Mouse (Mus musculus) G1E (cell line): ENCODE data around the gene Mecr. TPM values are rescaled to one million over a fixed set of nuclear protein-coding genes. Genes with fewer than 3 reads are reported as not detected.

Source experiments
- ATAC-seq: 2 replicates; pipeline ENCODE4 v1.8.0; 2016; ENCODE audit warnings: mild to moderate bottlenecking; ENCODE audit not compliant: insufficient number of reproducible peaks, poor library complexity, low FRiP score, severe bottlenecking; ENCODE audit errors: extremely low read depth
- DNase-seq: peaks from one replicate; pipeline ENCODE4 v3.0.0; 2012; ENCODE audit warnings: low spot score
- H3K27me3 ChIP-seq: 2 replicates; pipeline ENCODE4 v1.6.1; 2012; ENCODE audit warnings: mild to moderate bottlenecking, low read length, inconsistent platforms; ENCODE audit not compliant: insufficient read depth
- H3K36me3 ChIP-seq: replicated peaks from 2 replicates; pipeline ENCODE3; 2012; ENCODE audit warnings: mild to moderate bottlenecking, inconsistent platforms
- H3K4me1 ChIP-seq: 2 replicates; pipeline ENCODE4 v1.6.1; 2012; ENCODE audit warnings: low read depth, low read length, inconsistent platforms, mixed read lengths; ENCODE audit not compliant: insufficient read depth
- H3K4me3 ChIP-seq: 2 replicates; pipeline ENCODE4 v1.5.1; 2012; ENCODE audit warnings: low read depth, mild to moderate bottlenecking, inconsistent platforms, low read length, moderate library complexity, mixed read lengths
- H3K9me3 ChIP-seq: replicated peaks from 2 replicates; pipeline ENCODE4 v1.6.1; 2012; ENCODE audit warnings: inconsistent platforms
- CTCF ChIP-seq: IDR thresholded peaks from 2 replicates; pipeline ENCODE4 v1.5.1; 2012; ENCODE audit warnings: low read depth, low read length, inconsistent platforms, mixed read lengths
- GATA1 ChIP-seq: IDR thresholded peaks from 2 replicates; pipeline ENCODE4 v1.6.1; 2012; ENCODE audit warnings: borderline replicate concordance, low read length, inconsistent platforms, mixed read lengths
- GATA2 ChIP-seq: IDR thresholded peaks from 2 replicates; pipeline ENCODE4 v1.6.1; 2012; ENCODE audit warnings: low read depth, low read length, inconsistent platforms, borderline replicate concordance
- POLR2AphosphoS5 ChIP-seq: IDR thresholded peaks from 2 replicates; pipeline ENCODE4 v1.6.1; 2012; ENCODE audit warnings: low read depth, low read length, inconsistent platforms; ENCODE audit not compliant: insufficient replicate concordance
- TAL1 ChIP-seq: conservative IDR thresholded peaks from 2 replicates; pipeline ENCODE4 v1.6.1; 2012; ENCODE audit warnings: low read depth, low read length, inconsistent platforms, mixed read lengths
- polyA plus RNA-seq: library from polyadenylated mRNA; stranded (reverse); fragments of >175 nt; gene quantifications from 2 replicates; pipeline ENCODE4 v1.2.3, GENCODE M21; 2012
- total RNA-seq, 2 experiments: library from RNA; stranded (forward) in 1 of 2; stranded (reverse) in 1 of 2; fragments of 200-1000 nt in 1 of 2; fragments of >200 nt in 1 of 2; fragmentation: Nextera tagmentation in 1 of 2; gene quantifications; 2 replicates each; pipeline ENCODE4 v1.2.3; 2014 to 2017

Gene Mecr
- total and polyA plus RNA-seq, 3 experiments = 32.3 to 50.6 (median 38.0) TPM

DNA sequence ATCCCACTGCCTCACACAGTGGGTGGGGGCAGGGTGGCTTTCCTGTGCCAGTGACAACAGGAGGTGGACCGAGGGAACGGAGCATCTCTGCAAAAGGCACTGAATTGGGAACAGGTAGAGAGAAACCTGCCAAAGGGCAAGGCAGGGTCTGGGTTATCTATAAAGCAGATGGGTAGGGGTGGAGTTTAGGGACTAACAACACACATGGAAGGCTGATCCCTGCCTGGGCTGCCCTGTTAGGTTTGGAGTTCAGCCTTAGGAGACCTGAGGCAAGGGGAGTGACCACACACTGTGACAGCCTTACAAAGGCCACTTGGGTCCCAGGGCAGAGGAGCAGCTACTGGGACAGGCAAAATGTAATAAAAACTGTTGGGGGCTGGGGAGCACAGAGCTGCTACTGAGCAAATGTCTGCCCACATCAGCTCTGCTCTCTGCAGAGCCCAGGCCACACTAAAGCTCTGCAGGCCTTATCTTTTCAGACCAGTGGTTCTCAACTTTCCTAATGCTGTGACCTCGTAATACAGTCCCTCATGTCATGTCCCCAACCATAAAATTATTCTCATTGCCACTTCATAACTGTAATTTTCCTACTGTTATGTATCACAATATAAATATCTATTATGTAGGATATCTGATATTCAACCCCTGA, 10.4 kb upstream of the Mecr start:
- peak; percentile 37 for DNase-seq
- H3K4me3 ChIP-seq = peak overlapping the region; percentile 59; the same call in 1 of the 2 replicates
- TF ChIP-seq TAL1 (peak; percentile 66), POLR2AphosphoS5 (no peak), GATA2 (no peak)
- H3K9me3 ChIP-seq = no peaks in the 10 kb centered on the region
- peak; percentile 23; the same call in 1 of the 2 replicates for ATAC-seq
- H3K36me3 ChIP-seq = peaks cover 33% of the 10 kb centered on the region
- H3K4me1 ChIP-seq = peaks cover 95% of the 10 kb centered on the region
- H3K27me3 ChIP-seq = no peaks in the 10 kb centered on the region

DNA sequence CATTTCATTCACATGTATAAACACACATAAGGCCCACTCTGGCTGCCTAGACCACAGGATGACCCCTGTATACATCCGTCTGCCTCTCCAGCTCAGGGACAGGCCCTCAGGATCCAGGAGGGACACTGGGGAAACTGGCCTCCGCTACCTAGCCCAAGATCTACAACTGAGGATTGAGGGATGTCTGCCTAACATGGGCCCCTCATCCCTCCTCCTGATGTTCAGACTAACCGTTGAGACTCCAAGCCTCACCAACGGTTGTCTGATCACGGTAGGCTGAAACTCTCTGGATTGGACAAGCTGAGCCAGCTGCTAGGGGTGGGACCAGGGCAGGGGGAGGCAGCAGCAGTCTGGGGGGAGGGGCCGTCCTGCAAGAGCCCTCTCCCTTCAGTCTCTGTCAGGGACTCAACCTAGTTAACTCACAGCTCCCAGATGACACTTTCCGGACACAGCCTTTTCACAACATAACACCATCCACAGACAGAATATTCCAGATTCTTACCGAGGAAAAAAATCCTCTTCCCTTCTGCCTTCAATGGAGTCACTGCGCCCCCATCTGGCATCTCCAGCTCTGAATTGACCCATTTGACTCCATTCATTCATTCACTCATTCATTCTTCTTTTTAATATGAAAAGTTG, 9.2 kb upstream of the Mecr start:
- no peak for TF ChIP-seq GATA2
- TF ChIP-seq GATA1 = no peak
- no peak for TF ChIP-seq POLR2AphosphoS5
- no peak for TF ChIP-seq CTCF
- Histone ChIP-seq H3K9me3 (no peaks in the 10 kb centered on the region), H3K27me3 (no peaks in the 10 kb centered on the region), H3K4me3 (peak overlapping the region; percentile 65), H3K36me3 (peaks cover 32% of the 10 kb centered on the region), H3K4me1 (peaks cover 92% of the 10 kb centered on the region)
- peak; percentile 55 for ATAC-seq
- peak; percentile 88 for DNase-seq

DNA sequence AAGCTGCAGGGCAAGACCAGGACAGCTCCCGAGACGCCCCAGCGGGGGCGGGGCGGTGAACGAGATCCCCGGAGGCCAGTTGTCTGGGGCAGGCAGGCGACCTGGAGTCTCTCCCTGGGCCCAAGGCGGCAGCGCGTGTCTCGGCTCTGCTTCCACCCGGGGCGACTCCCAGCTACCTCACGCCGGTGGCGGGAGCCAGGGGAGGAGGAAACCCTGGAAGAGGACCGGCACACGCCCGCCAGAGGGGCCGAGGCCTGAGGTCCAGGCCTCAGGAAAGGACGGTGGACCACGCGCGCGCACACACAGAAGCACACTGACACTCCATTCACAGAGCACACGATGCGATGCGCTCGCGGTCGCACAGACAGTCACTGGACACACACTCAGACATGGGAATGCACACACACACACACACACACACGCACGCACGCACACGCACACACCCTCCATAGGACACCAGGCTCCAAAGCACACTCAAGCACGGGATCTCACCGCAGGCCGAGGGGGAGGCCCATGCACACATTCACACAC, 6.9 kb upstream of the Mecr start:
- ATAC-seq (no peak), DNase-seq (peak; percentile 72)
- Histone ChIP-seq H3K27me3 (peaks cover 15% of the 10 kb centered on the region), H3K9me3 (no peaks in the 10 kb centered on the region), H3K36me3 (peaks cover 12% of the 10 kb centered on the region), H3K4me1 (peaks cover 69% of the 10 kb centered on the region), H3K4me3 (peak overlapping the region; percentile 95)
- TF ChIP-seq POLR2AphosphoS5 (no peak), GATA2 (no peak), GATA1 (no peak), TAL1 (no peak), CTCF (no peak)

DNA sequence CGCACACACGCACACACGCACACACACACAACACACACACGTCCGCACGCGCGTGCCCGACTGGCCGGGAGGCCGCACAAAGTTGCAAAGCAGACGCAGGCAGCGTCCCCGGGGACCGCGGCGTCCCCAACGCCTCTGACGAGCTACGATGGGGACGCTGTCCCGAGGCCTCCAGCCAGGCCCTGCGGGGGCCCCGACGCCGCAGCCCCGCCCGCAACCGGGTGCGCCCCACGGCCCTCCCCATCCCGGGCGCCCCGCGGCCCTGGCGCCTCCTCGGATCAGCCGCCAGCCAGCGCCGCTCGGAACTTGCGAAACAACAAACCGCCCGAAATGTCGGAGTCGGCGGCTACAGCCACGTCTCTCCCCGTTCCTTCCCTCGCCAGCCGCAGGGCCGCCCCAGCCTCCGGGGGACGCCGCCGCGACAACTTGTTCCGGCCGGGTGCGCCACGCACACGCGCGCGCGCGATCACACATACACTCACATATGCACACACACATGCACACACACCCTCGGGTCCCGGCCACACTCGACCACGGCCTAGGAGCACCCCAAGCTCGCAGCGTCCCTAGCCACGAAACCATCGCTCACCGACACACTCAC, 6.3 kb upstream of the Mecr start:
- H3K27me3 ChIP-seq = peaks cover 20% of the 10 kb centered on the region
- ATAC-seq (no peak), DNase-seq (peak; percentile 45)
- H3K9me3 ChIP-seq = no peaks in the 10 kb centered on the region
- TF ChIP-seq GATA1 = no peak
- TF ChIP-seq POLR2AphosphoS5 = no peak
- TF ChIP-seq CTCF = no peak
- TF ChIP-seq GATA2 = no peak
- no peak for TF ChIP-seq TAL1
- H3K36me3 ChIP-seq = peaks cover 7% of the 10 kb centered on the region
- H3K4me3 ChIP-seq = peak overlapping the region; percentile 95
- H3K4me1 ChIP-seq = peaks cover 63% of the 10 kb centered on the region

DNA sequence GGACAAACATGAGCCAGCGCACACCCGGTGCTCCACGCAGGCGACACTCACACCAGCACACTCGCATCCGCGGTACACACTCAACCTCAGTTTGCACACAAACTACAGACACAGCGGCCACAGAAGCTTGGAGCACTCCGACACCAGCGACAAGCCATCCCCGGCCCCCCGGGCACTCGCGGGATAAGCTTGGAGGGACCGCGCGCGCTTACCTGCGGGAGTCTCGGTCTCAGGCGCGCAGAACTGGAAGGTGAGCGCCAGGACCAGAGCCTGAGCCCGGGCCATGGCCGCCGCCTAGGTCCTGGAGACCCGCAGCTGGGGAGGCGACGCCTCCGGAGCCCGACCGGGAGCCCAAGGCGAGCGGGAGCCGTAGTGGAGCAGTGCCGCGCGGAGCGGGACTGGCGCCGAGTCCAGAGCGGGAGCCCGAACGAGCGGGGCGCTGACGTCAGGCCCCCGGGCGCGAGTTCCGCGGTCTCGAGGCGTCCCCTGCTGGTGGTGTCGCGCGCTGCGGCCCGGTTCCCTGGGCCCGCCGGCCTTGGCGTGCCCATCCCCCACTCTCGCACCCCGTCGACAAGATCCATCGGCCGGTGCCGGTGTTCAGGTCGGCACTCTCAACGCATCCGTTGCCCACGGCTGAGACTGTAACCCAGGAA, 5.3 kb upstream of the Mecr start, which contains the start of gene Ptpru:
Gene Ptpru (minus strand): TSS at position 417 of the 653 bp plus-strand sequence.
- Histone ChIP-seq H3K4me1 (peaks cover 56% of the 10 kb centered on the region), H3K36me3 (peaks cover 4% of the 10 kb centered on the region), H3K27me3 (peaks cover 20% of the 10 kb centered on the region), H3K9me3 (no peaks in the 10 kb centered on the region), H3K4me3 (peak within 1 kb of the TSS; percentile 95)
- ATAC-seq = no peak
- peak; percentile 94 for DNase-seq
- TF ChIP-seq CTCF (peak; percentile 95), TAL1 (no peak), GATA1 (no peak), GATA2 (no peak), POLR2AphosphoS5 (no peak)
